Comparison of ENCODE assay signal across 11 mouse cellular contexts in genomic region chr1:153669086-153669485, GRCm38 (mm10). TPM values are rescaled to one million over a fixed set of nuclear protein-coding genes. Genes with fewer than 3 reads are reported as not detected.
DNase-seq lines count a peak whose midpoint lies in the region; ATAC-seq and TF ChIP-seq lines count a peak whose summit lies in the region.
"Had no signal": no experiment of that assay in that cellular context is flagged by ENCODE, and none has a peak within 500 bp of the region (broad histone marks: within the 10 kb centered on the region; RNA-seq: fewer than 3 reads in every experiment).

No protein-coding gene starts in this region.

- 55% methylated on average over 7 of the region's 7 CpGs for WGBS in forebrain, postnatal 0 days
- 58% methylated on average over 7 of the region's 7 CpGs for WGBS in forebrain, embryonic 16.5 days
- 24% methylated on average over 7 of the region's 7 CpGs for WGBS in neural tube, embryonic 14.5 days

- H3K4me3 ChIP-seq in forebrain, postnatal 0 days (ENCODE audit: low read depth, low read length): no peak overlapping the region
- H3K4me3 ChIP-seq in forebrain, embryonic 16.5 days (replicated peaks; ENCODE audit: low read length): no peak overlapping the region
- H3K4me3 ChIP-seq in layer of hippocampus, adult 2 months: no peak overlapping the region
- H3K4me3 ChIP-seq in neural tube, embryonic 14.5 days (ENCODE audit: low read depth, low read length): no peak overlapping the region
- H3K4me3 ChIP-seq: myocyte had no signal

- no peak for DNase-seq in forebrain, postnatal 0 days
- DNase-seq in layer of hippocampus, adult 2 months (ENCODE audit: low spot score in 2 of 2): no peak
- no peak for DNase-seq in layer of hippocampus, adult 9-10 months (ENCODE audit: low spot score)
- peak; percentile 83 for DNase-seq in cerebellum, adult 9-10 months
- DNase-seq in left cerebral cortex, postnatal 36 days (ENCODE audit: low spot score in 2 of 2): no peak
- DNase-seq in retina, postnatal 1 day: no peak
- DNase-seq: spleen, adult 18-20 months had no signal

- H3K4me1 ChIP-seq in forebrain, postnatal 0 days (ENCODE audit: insufficient read depth): peaks cover 27% of the 10 kb centered on the region; the same call in 1 of the 2 replicates
- H3K4me1 ChIP-seq in forebrain, embryonic 16.5 days (replicated peaks; ENCODE audit: control insufficient read depth, insufficient read depth, low read length): peaks cover 42% of the 10 kb centered on the region
- H3K4me1 ChIP-seq in neural tube, embryonic 14.5 days (ENCODE audit: control insufficient read depth, insufficient read depth, low read length): peaks cover 46% of the 10 kb centered on the region

- TF ChIP-seq CTCF in forebrain, postnatal 0 days (IDR thresholded peaks at IDR 0.05; ENCODE audit: low read depth): no peak
- no peak for TF ChIP-seq CTCF in layer of hippocampus, adult 2 months (conservative IDR thresholded peaks at IDR 0.05)

- H3K4me2 ChIP-seq in forebrain, postnatal 0 days (ENCODE audit: low read depth): peak overlapping the region; percentile 17; the same call in 1 of the 2 replicates
- H3K4me2 ChIP-seq in forebrain, embryonic 16.5 days (ENCODE audit: low read length): no peak overlapping the region
- H3K4me2 ChIP-seq in neural tube, embryonic 14.5 days (ENCODE audit: low read depth, low read length): peak overlapping the region; percentile 18; the same call in 1 of the 2 replicates

- no peaks in the 10 kb centered on the region for H3K36me3 ChIP-seq in forebrain, postnatal 0 days (ENCODE audit: insufficient read depth)
- H3K36me3 ChIP-seq in forebrain, embryonic 16.5 days (ENCODE audit: control insufficient read depth, insufficient read depth): no peaks in the 10 kb centered on the region
- H3K36me3 ChIP-seq in neural tube, embryonic 14.5 days (ENCODE audit: control insufficient read depth, insufficient read depth, low read length): no peaks in the 10 kb centered on the region

- peak overlapping the region; percentile 11; the same call in 1 of the 2 replicates for H3K9ac ChIP-seq in forebrain, postnatal 0 days
- no peak overlapping the region for H3K9ac ChIP-seq in forebrain, embryonic 16.5 days (replicated peaks; ENCODE audit: low read depth, low read length)
- H3K9ac ChIP-seq in neural tube, embryonic 14.5 days (replicated peaks; ENCODE audit: low read depth, low read length): no peak overlapping the region

- no peaks in the 10 kb centered on the region for H3K9me3 ChIP-seq in forebrain, postnatal 0 days (ENCODE audit: low read length)
- H3K9me3 ChIP-seq in forebrain, embryonic 16.5 days (ENCODE audit: control insufficient read depth, low read length): no peaks in the 10 kb centered on the region
- H3K9me3 ChIP-seq in neural tube, embryonic 14.5 days (ENCODE audit: control insufficient read depth, low read length): no peaks in the 10 kb centered on the region

- no peak for ATAC-seq in forebrain, postnatal 0 days
- no peak for ATAC-seq in forebrain, embryonic 16.5 days
- no peak for ATAC-seq in neural tube, embryonic 14.5 days (ENCODE audit: low read depth)

- no peak overlapping the region for H3K27ac ChIP-seq in forebrain, postnatal 0 days (ENCODE audit: low read depth, low read length)
- H3K27ac ChIP-seq in forebrain, embryonic 16.5 days (ENCODE audit: low read length): no peak overlapping the region
- H3K27ac ChIP-seq in layer of hippocampus, adult 2 months: peak overlapping the region; percentile 7; the same call in 1 of the 2 replicates
- peak overlapping the region; percentile 44; the same call in 1 of the 2 replicates for H3K27ac ChIP-seq in neural tube, embryonic 14.5 days (ENCODE audit: low read depth, low read length)

- intact Hi-C loops in left cerebral cortex, postnatal 36 days (cut with DNase I): loop anchor here (5.0 kb wide), 2 partner anchors 73 to 112 kb away; partner anchors contain the start of gene Rgs16

- no peaks in the 10 kb centered on the region for H3K27me3 ChIP-seq in forebrain, postnatal 0 days (ENCODE audit: insufficient read depth, low read length)
- H3K27me3 ChIP-seq in forebrain, embryonic 16.5 days (replicated peaks; ENCODE audit: control insufficient read depth, insufficient read depth, low read length): no peaks in the 10 kb centered on the region
- no peaks in the 10 kb centered on the region for H3K27me3 ChIP-seq in neural tube, embryonic 14.5 days (ENCODE audit: control insufficient read depth, insufficient read depth, low read length)

RNA-seq across cellular contexts. Expression of gene Rgs8, which starts 16.3 kb away (rescaled TPM):
- total RNA-seq in forebrain, postnatal 0 days (2014; rRNA removed): 19.3 and 22.7 TPM in 2 replicates
- 12.0 and 16.6 TPM in 2 replicates for polyA plus RNA-seq in forebrain, postnatal 0 days (2015; fragmentation: Nextera tagmentation; extraction: Ambion mirVana)
- polyA plus RNA-seq in forebrain, embryonic 16.5 days (2015; fragmentation: Nextera tagmentation; extraction: Ambion mirVana): 16.1 and 22.4 TPM in 2 replicates
- 10 to 100 TPM; 74.0 to 75.2 TPM for total RNA-seq in layer of hippocampus, adult 2 months (2021)
- polyA plus RNA-seq in neural tube, embryonic 14.5 days (2014; fragmentation: Nextera tagmentation; extraction: Ambion mirVana): 12.1 and 15.3 TPM in 2 replicates
- total RNA-seq in left cerebral cortex, postnatal 36 days (2021): 10 to 100 TPM; 61.6 to 65.5 TPM
- polyA plus RNA-seq: liver, embryonic 16.5 days had no signal

Comparison
In these comparisons a context has a peak if more than half of its experiments do, and no peak if none do; other contexts are left out.
1. H3K27ac ChIP-seq: peak in layer of hippocampus, adult 2 months (single experiment) and neural tube, embryonic 14.5 days (single experiment); none in forebrain, postnatal 0 days (single experiment) and forebrain, embryonic 16.5 days (single experiment).